Mouse (Mus musculus) limb, embryonic 11.5 days (tissue): ENCODE data around the gene Actg1. TPM values are rescaled to one million over a fixed set of nuclear protein-coding genes. Genes with fewer than 3 reads are reported as not detected.
A peak's percentile ranks its signal among the peaks of the same experiment; 100 is the strongest.

Experiments used
- ATAC-seq: fragments of 200-750 bp; cut with Nextera tagmentation; 2 replicates; pipeline ENCODE4 v1.8.0; 2017; ENCODE audit warnings: low read depth; ENCODE audit not compliant: insufficient number of reproducible peaks, low FRiP score, low TSS enrichment
- DNase-seq: peaks from one replicate; pipeline ENCODE4 v3.0.0-alpha.2; 2015; ENCODE audit warnings: low spot score
- H3K27ac ChIP-seq: fragments of 300-500 bp; sonication (generic); replicated peaks from 2 replicates; pipeline ENCODE4 v1.5.1; 2014; ENCODE audit warnings: low read depth, mild to moderate bottlenecking, low read length
- H3K27me3 ChIP-seq: fragments of 300-500 bp; sonication (generic); 2 replicates; pipeline ENCODE4 v1.6.1; 2014; ENCODE audit warnings: mild to moderate bottlenecking, low read length, mixed read lengths; ENCODE audit not compliant: control insufficient read depth, insufficient read depth
- H3K36me3 ChIP-seq: fragments of 300-500 bp; sonication (generic); 2 replicates; pipeline ENCODE4 v1.6.1; 2014; ENCODE audit warnings: mild to moderate bottlenecking, low read length, moderate library complexity, mixed read lengths; ENCODE audit not compliant: control insufficient read depth, insufficient read depth
- H3K4me1 ChIP-seq: fragments of 300-500 bp; sonication (generic); 2 replicates; pipeline ENCODE4 v1.6.1; 2014; ENCODE audit warnings: low read length, mixed read lengths; ENCODE audit not compliant: control insufficient read depth, insufficient read depth
- H3K4me2 ChIP-seq: fragments of 300-500 bp; sonication (generic); 2 replicates; pipeline ENCODE4 v1.6.1; 2014; ENCODE audit warnings: low read depth, mild to moderate bottlenecking, moderate library complexity; ENCODE audit not compliant: severe bottlenecking
- H3K4me3 ChIP-seq: fragments of 300-500 bp; sonication (generic); 2 replicates; pipeline ENCODE4 v1.5.1; 2014; ENCODE audit warnings: low read depth, low read length
- H3K9ac ChIP-seq: fragments of 300-500 bp; sonication (generic); 2 replicates; pipeline ENCODE4 v1.6.1; 2014; ENCODE audit warnings: mild to moderate bottlenecking, low read length
- H3K9me3 ChIP-seq: fragments of 300-500 bp; sonication (generic); 2 replicates; pipeline ENCODE4 v1.6.1; 2016; ENCODE audit warnings: low read length; ENCODE audit not compliant: control insufficient read depth
- WGBS: fragments of 180-500 bp; shearing (Covaris S2); extraction: QIAGEN DNeasy Blood & Tissue Kit; methylation state at CpG from one replicate; pipeline ENCODE4 v1.1.7; 2014; 5-methylcytosine and 5-hydroxymethylcytosine counted together
- polyA plus RNA-seq: library from polyadenylated mRNA; unstranded; fragments of >200 nt; fragmentation: Nextera tagmentation; extraction: Ambion mirVana; gene quantifications from 2 replicates; pipeline ENCODE4 v1.2.1, GENCODE M21; 2014

The Actg1 gene
- polyA plus RNA-seq, 1 experiment from 2014 or later: 3,123 TPM

DNA sequence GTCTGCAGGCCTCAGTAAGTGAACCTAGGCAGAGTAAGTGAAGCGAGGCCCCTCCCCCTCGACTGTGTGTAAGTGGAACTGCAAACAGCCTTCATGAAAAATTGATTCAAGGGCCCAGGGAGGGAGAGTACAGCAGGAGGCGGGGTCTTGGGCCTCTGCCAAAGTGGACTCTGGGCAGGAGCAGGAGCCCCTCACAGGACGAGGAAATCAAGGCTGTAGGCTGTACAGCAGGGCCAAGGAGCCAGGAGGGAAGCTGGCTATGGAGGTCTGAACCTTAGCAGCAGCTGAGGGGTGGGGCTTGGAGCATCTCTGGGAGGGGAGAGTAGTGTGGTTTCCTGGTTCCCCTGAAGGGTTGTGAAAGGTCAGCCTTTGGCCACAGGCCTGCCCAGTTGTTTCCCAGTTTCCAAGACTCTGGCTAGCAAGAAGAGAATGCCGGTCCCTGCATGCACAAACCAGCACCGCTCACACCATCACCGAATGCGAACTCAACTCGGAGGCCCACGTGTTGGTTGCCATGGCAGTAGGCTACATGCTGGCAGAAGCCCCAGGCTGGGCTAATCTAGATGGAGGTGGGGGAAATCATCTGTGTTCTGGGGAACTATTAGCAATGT is 9.6 kb upstream of the Actg1 start:
- Histone ChIP-seq H3K36me3 (no peaks in the 10 kb centered on the region), H3K27me3 (no peaks in the 10 kb centered on the region), H3K9me3 (no peaks in the 10 kb centered on the region), H3K4me3 (no peak overlapping the region), H3K9ac (peak overlapping the region; percentile 31; the same call in 1 of the 2 replicates), H3K4me1 (peaks cover 43% of the 10 kb centered on the region), H3K27ac (peak overlapping the region; percentile 74), H3K4me2 (peak overlapping the region; percentile 3; the same call in 1 of the 2 replicates)
- 25% methylated on average over 10 of the region's 10 CpGs for WGBS
- ATAC-seq (peak; percentile 63), DNase-seq (peak; percentile 79)

DNA sequence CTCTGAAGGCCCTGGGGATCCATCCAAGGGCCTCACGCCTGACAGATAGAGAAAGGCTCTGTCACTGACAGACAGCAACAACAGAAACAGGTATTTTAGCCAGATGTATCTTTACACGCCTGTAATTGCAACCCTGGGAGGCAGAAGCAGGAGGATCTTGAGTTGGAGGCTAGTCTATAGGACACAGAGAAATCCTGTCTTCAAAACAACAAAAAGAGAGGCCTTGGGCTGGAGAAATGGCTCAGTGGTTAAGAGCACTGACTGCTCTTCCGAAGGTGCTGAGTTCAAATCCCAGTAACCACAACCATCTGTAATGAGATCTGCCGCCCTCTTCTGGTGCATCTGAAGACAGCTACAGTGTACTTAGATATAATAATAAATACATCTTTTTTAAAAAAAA is 8.6 kb upstream of the Actg1 start:
- H3K4me3 ChIP-seq: no peak overlapping the region
- no peak overlapping the region for H3K4me2 ChIP-seq
- no peaks in the 10 kb centered on the region for H3K36me3 ChIP-seq
- no peak for ATAC-seq
- 88% methylated on average over 4 of the region's 4 CpGs for WGBS
- H3K27ac ChIP-seq: no peak overlapping the region
- H3K4me1 ChIP-seq: peaks cover 40% of the 10 kb centered on the region
- DNase-seq: no peak
- H3K27me3 ChIP-seq: no peaks in the 10 kb centered on the region
- no peaks in the 10 kb centered on the region for H3K9me3 ChIP-seq
- no peak overlapping the region for H3K9ac ChIP-seq

DNA sequence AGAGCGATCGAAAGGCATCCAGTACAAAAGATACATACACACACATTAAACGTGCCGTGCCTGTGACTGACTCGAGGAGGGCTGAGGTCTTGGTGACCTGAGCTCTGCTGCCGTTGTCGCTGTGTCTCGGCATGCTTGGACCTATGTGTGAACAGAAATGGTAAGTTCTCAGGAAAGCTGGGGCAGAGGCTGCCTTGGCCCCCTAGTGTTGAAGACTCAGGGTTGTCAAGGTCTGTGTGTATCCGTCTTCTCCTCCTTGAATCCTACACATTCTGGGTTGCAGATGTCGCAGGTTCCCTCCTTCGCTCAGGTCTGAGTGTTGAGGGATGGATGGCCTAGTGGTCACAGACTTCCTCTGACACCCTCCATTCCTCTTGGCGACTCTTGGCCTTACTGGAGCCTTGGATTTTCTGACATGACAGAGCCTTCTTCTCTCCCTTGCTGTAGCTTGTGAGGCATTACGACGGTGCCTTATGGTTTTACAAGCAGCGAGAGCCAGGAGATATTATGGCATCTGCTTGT is 8.0 kb upstream of the Actg1 start:
- Histone ChIP-seq H3K9me3 (no peaks in the 10 kb centered on the region), H3K4me1 (peaks cover 35% of the 10 kb centered on the region), H3K36me3 (no peaks in the 10 kb centered on the region), H3K4me3 (no peak overlapping the region), H3K27ac (no peak overlapping the region), H3K9ac (no peak overlapping the region), H3K27me3 (no peaks in the 10 kb centered on the region), H3K4me2 (no peak overlapping the region)
- WGBS: 82% methylated on average over 15 of the region's 15 CpGs
- ATAC-seq (no peak), DNase-seq (no peak)

DNA sequence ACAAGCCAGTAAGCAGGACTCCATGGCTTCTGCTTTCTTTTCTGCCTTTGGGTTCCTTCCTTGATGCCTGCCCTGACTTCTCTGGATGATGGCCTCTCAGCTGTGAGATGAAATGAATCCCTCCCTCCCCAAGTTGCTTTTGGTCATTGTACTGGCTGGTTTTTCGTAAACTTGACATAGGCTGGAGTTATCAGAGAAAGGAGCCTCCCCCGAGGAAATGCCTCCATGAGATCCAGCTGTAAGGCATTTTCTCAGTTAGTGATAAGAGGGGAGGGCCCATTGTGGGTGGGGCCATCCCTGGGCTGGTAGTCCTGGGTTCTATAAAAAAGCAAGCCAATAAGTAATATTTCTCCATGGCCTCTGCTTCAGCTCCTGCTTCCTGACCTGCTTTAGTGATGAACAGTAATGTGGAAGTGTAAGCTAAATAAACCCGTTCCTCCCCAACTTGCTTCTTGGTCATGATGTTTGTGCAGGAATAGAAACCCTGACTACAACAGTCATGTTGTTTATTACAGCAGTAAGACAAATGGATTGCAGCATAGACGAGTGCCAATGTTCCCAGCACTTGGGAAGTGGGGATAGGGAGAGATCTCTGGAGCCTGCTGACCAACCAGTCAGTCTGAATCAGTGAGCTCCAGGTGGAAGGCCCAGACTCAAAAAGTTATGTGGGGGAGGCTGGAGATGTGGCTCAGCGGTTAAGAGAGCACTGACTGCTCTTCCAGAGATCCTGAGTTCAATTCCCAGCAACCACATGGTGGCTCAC is 7.1 kb upstream of the Actg1 start:
- ATAC-seq (no peak), DNase-seq (no peak)
- Histone ChIP-seq H3K4me1 (peaks cover 38% of the 10 kb centered on the region), H3K27me3 (no peaks in the 10 kb centered on the region), H3K27ac (no peak overlapping the region), H3K4me3 (no peak overlapping the region), H3K4me2 (no peak overlapping the region), H3K9ac (no peak overlapping the region), H3K9me3 (no peaks in the 10 kb centered on the region), H3K36me3 (no peaks in the 10 kb centered on the region)
- WGBS: 67% methylated on average over 5 of the region's 5 CpGs

DNA sequence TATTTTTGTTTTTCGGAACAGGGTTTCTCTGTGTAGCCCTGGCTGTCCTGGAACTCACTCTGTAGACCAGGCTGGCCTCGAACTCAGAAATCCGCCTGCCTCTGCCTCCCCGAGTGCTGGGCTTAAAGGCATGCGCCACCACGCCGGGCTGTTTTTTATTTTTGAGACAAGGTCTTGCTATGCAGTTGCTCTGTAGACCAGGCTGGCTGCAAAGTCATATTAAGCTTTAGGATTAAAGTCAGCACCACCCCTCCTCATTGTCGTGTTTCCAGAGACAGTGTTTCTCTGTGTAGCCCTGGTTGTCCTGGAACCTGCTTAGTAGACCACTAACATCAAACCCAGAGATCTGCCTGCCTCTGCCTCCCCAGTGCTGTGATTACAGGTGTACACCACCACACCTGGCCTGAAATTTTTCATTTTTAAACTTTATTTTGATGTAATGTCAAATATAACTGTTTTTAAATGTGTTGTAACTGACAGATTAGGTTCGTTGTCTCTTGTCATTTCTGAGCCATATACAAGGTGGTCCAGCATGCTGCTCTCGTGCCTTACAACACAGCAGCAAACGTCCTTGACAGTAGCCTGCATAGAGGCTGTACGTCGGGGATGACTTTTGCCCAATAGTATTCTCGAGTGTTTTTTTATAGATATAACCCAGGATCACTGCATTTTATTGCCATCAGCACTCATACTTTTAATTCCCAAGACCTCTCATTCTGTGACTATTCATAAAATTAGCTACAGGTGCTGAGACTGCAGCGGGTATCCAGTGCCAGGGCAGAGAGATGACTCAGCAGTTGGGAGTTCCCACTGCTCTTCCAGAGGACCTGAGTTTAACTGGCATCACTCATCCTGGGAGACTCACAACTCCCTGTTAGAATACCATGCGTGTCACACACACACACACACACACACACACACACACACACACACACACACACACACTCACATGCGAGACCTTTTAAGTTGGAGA is 6.2 kb upstream of the Actg1 start:
- peaks cover 35% of the 10 kb centered on the region for H3K4me1 ChIP-seq
- no peak overlapping the region for H3K4me2 ChIP-seq
- no peaks in the 10 kb centered on the region for H3K27me3 ChIP-seq
- H3K27ac ChIP-seq: no peak overlapping the region
- H3K4me3 ChIP-seq: no peak overlapping the region
- ATAC-seq: no peak
- no peak overlapping the region for H3K9ac ChIP-seq
- no peaks in the 10 kb centered on the region for H3K9me3 ChIP-seq
- DNase-seq: no peak
- no peaks in the 10 kb centered on the region for H3K36me3 ChIP-seq
- WGBS: 91% methylated on average over 17 of the region's 17 CpGs

DNA sequence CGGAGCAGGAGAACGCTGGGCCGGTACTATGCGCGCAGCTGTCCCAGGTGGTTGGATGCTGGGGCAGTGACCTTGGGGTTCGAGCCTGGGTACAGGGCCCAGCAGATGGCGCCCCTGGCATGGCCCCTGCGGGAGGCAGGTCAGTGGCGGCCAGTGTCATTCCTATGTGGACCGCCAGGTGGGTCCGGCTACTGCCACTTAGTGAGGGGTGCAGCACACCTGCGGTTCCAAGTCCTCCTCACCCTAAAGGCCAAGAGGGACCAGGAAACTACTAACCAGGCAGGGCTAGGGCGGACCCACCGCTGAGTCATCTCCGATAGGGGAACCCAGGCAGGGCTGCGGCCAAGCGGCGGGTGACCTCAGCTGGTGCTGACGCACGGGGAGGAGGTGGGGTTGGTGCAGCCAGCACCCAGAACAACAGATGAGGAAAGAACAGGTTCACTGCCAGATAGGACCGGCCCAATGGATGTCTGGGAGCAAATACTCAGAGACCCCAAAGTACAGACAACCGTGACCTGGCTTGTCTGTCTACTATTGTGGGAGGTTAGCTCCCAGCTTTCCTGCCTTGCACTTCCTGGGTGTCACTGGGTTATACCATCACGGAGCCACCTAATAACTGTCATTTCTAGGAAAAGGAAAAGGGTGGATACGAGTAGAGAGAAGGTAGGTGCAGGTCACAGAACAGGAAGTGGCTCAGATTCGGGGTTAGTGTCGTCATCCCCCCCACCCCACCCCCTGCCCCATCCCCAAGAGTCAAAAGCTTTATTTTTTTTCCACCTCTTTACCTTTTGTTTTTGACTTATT is 5.4 kb upstream of the Actg1 start:
- DNase-seq (peak; percentile 81), ATAC-seq (no peak)
- H3K9ac ChIP-seq: no peak overlapping the region
- peaks cover 38% of the 10 kb centered on the region for H3K4me1 ChIP-seq
- no peaks in the 10 kb centered on the region for H3K9me3 ChIP-seq
- H3K27ac ChIP-seq: peak overlapping the region; percentile 70; the same call in 1 of the 2 replicates
- no peak overlapping the region for H3K4me3 ChIP-seq
- no peaks in the 10 kb centered on the region for H3K36me3 ChIP-seq
- H3K27me3 ChIP-seq: no peaks in the 10 kb centered on the region
- H3K4me2 ChIP-seq: peak overlapping the region; percentile 17; the same call in 1 of the 2 replicates
- 24% methylated on average over 26 of the region's 26 CpGs for WGBS

DNA sequence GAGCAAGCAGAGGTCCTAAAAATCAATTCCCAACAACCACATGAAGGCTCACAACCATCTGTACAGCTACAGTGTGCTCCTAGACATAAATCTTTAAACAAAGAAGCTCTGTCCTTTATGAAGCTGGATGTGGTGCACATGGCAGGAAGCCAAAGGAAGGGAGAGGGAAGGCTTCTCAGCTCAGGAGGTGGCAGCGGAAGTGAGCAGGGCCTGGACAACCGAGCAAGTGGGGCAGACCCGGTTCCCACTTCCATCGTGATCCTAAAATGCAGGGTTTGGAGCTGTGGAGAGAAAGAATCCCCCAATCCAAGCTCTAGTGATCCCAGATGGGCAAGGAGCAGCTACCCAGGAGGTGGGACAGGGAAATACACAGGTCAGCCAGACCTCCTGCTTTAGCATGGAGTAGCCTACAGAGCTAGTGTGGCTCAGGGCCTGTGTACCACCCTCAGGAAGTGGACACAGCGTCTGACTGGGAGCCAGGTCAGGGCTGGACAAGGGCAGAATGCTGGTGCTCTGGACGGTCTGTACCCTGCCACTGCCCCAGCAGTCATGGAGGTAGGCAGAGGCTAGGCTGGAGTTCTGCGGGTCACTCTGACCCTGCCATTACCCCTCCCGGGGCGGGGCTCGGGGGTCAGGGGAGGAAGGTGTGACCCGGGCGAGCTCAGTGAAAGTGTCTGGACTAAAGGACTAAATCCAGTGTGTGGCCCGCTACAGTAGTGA is 4.4 kb upstream of the Actg1 start:
- WGBS: 65% methylated on average over 13 of the region's 13 CpGs
- H3K27me3 ChIP-seq: no peaks in the 10 kb centered on the region
- no peaks in the 10 kb centered on the region for H3K9me3 ChIP-seq
- H3K4me3 ChIP-seq: no peak overlapping the region
- H3K9ac ChIP-seq: peak overlapping the region; percentile 18; the same call in 1 of the 2 replicates
- no peak for ATAC-seq
- H3K27ac ChIP-seq: peak overlapping the region; percentile 70; the same call in 1 of the 2 replicates
- peaks cover 30% of the 10 kb centered on the region for H3K4me1 ChIP-seq
- no peaks in the 10 kb centered on the region for H3K36me3 ChIP-seq
- DNase-seq: no peak
- H3K4me2 ChIP-seq: no peak overlapping the region
